Mouse (Mus musculus) midbrain, embryonic 10.5 days (tissue): ENCODE measurements around the gene Psmd7. TPM values are rescaled to one million over a fixed set of nuclear protein-coding genes. Genes with fewer than 3 reads are reported as not detected.

Experiments
- DNase-seq: peaks from one replicate; pipeline ENCODE4 v3.0.0-alpha.2; 2017; ENCODE audit warnings: low spot score
- H3K27ac ChIP-seq: fragments of 300-500 bp; sonication (generic); replicated peaks from 2 replicates; pipeline ENCODE4 v1.5.1; 2016; ENCODE audit warnings: mild to moderate bottlenecking
- H3K27me3 ChIP-seq: fragments of 300-500 bp; sonication (generic); 2 replicates; pipeline ENCODE4 v1.6.1; 2016; ENCODE audit warnings: low read depth, mild to moderate bottlenecking; ENCODE audit not compliant: poor library complexity, severe bottlenecking
- H3K36me3 ChIP-seq: fragments of 300-500 bp; sonication (generic); 2 replicates; pipeline ENCODE4 v1.6.1; 2016; ENCODE audit warnings: mild to moderate bottlenecking, moderate library complexity
- H3K4me1 ChIP-seq: fragments of 300-500 bp; sonication (generic); 2 replicates; pipeline ENCODE4 v1.6.1; 2016
- H3K4me3 ChIP-seq: fragments of 300-500 bp; sonication (generic); 2 replicates; pipeline ENCODE4 v1.5.1; 2016; ENCODE audit warnings: mild to moderate bottlenecking, moderate library complexity
- H3K9me3 ChIP-seq: fragments of 300-500 bp; sonication (generic); replicated peaks from 2 replicates; pipeline ENCODE4 v1.6.1; 2016; ENCODE audit warnings: mild to moderate bottlenecking
- WGBS: fragments of 180-500 bp; shearing (Covaris S2); methylation state at CpG from one replicate; pipeline ENCODE4 v1.1.7; 2016; 5-methylcytosine and 5-hydroxymethylcytosine counted together
- polyA plus RNA-seq: library from polyadenylated mRNA; unstranded; fragments of >200 nt; fragmentation: Nextera tagmentation; extraction: Ambion mirVana; gene quantifications from 2 replicates; pipeline ENCODE4 v1.2.1, GENCODE M21; 2016

Gene Psmd7
- polyA plus RNA-seq, 1 experiment from 2014 or later, result 337 TPM

DNA sequence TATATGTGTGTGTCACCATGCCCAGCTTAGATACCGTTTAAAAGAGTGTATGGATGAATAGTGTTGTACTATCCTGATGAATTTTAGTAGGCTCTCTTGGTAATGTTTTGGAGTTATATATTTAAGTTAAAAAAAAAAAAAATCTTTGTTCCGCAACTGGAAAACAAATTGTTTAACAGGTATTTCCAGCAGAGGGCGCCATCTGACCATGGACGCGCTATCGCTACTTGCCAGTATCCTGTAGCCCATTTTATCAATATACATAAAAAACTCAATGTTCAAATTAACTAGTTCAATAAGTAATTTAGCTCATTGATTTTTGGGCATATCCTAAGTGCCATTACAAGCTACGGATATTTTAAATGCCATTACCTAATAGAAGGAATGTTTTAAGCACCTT lies 14.8 kb upstream of the Psmd7 start:
- Histone ChIP-seq H3K9me3 (no peaks in the 10 kb centered on the region), H3K36me3 (no peaks in the 10 kb centered on the region), H3K27ac (no peak overlapping the region), H3K27me3 (peaks cover 6% of the 10 kb centered on the region; the same call in 1 of the 2 replicates), H3K4me1 (peaks cover 6% of the 10 kb centered on the region), H3K4me3 (no peak overlapping the region)
- peak; percentile 60 for DNase-seq
- 7% methylated on average over 7 of the region's 7 CpGs for WGBS

GRCm38 (mm10) chr8:107599691-107600090 lies 11.4 kb upstream of the Psmd7 start:
- DNase-seq, result no peak
- WGBS, result 89% methylated on average over 9 of the region's 9 CpGs
- H3K4me3 ChIP-seq, result no peak overlapping the region
- H3K9me3 ChIP-seq, result 0 out of 2 replicates have a peak, but pooled peaks cover 3% of the 10 kb centered on the region
- H3K36me3 ChIP-seq, result no peaks in the 10 kb centered on the region
- no peaks in the 10 kb centered on the region for H3K4me1 ChIP-seq
- H3K27ac ChIP-seq, result no peak overlapping the region
- H3K27me3 ChIP-seq, result no peaks in the 10 kb centered on the region

DNA sequence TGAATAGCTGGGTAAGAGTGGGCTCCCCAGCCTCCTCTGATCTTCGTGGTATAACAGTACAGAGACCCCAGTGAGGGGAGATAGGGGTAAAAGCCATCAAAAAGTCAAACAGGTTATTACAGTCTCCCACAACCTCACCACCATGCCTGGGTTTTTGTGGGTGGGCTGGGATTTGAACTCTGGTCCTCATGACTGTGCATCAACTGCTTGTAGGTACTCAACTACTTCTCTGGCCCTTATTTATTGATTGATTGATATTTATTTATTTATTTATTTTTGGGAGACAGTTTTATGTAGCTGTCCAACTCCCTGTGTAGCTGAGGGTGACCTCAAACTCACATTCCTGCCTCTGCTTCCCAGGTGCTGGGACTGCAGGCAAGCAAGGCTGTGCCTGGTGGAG lies 9.5 kb upstream of the Psmd7 start:
- Histone ChIP-seq H3K36me3 (no peaks in the 10 kb centered on the region), H3K27me3 (no peaks in the 10 kb centered on the region), H3K27ac (no peak overlapping the region), H3K4me1 (no peaks in the 10 kb centered on the region), H3K4me3 (no peak overlapping the region), H3K9me3 (0 out of 2 replicates have a peak, but pooled peaks cover 3% of the 10 kb centered on the region)
- no peak for DNase-seq
- 70% methylated on average over 1 of the region's 1 CpGs for WGBS

- 0 out of 2 replicates have a peak, but pooled peaks cover 3% of the 10 kb centered on the region for H3K9me3 ChIP-seq
- H3K4me1 ChIP-seq, result no peaks in the 10 kb centered on the region
- WGBS, result 82% methylated on average over 6 of the region's 6 CpGs
- no peaks in the 10 kb centered on the region for H3K27me3 ChIP-seq
- H3K36me3 ChIP-seq, result no peaks in the 10 kb centered on the region
- DNase-seq, result no peak
- no peak overlapping the region for H3K4me3 ChIP-seq
- no peak overlapping the region for H3K27ac ChIP-seq
These were observed 6.6 kb upstream of the Psmd7 start for GRCm38 (mm10) chr8:107594817-107595216.

DNA sequence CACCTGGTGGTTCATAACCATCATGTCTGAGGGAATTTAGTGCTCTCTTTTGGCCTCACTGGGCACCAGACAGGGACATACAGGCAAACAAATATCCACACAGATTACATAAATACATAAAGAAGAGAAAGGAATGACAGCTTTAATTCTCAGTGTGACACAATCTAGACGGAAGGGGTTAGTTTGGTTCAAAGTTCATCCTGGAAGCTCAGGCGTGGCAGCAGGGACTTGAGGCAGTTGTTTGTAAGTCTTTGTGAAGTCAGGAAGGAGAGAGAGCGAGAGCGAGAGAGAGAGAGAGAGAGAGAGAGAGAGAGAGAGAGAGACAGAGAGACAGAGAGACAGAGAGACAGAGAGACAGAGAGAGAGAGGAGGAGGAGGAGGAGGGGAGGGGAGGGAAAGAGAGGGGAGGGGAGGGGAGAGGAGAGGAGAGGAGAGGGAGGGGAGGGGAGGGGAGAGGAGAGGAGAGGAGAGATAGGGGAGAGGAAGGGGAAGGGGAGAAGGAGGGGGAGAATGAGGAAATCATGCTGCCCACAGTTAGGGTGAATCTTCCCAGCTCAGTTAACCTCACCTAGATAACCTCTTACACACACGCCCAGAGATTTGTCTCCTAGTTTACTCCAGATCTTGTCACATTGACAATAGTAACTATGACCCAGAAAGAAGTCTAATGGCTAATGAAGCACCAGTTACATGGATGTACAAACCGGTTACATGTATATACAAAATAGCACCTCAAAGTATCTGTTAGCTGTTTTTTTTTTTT lies 5.9 kb upstream of the Psmd7 start:
- H3K9me3 ChIP-seq, result 0 out of 2 replicates have a peak, but pooled peaks cover 3% of the 10 kb centered on the region
- H3K36me3 ChIP-seq, result no peaks in the 10 kb centered on the region
- no peaks in the 10 kb centered on the region for H3K27me3 ChIP-seq
- no peak overlapping the region for H3K27ac ChIP-seq
- H3K4me1 ChIP-seq, result no peaks in the 10 kb centered on the region
- no peak for DNase-seq
- 75% methylated on average over 6 of the region's 6 CpGs for WGBS
- H3K4me3 ChIP-seq, result no peak overlapping the region

DNA sequence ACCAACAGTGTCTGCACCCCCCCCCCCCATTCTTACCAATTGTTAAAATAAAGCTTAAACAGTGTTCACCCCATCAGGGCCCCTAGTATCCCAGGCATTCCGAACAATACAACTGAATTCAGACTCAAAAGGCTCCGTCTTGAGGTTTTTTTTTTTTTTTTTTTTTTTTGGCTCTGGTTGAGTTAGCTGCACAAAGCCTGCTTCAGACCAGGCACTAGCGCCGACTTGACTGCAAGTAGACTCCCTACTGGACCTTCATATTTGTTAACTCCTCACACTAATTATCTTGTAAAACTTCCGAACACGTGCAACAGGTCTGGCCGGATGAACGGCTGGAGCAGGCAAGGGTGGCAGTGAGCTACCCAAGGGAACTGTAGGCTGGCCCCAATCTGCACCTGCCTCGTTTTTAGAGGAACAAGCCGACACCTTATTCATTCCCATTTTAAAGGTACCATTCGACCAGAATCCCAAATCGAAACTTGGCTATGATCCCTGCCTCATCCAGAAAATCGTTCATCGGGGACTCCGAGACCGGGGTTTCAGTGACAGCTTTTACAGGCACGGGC lies 752 bp downstream of the Psmd7 start:
- no peaks in the 10 kb centered on the region for H3K9me3 ChIP-seq
- no peaks in the 10 kb centered on the region for H3K27me3 ChIP-seq
- WGBS, result 1% methylated on average over 17 of the region's 17 CpGs
- no peak for DNase-seq
- peak overlapping the region; percentile 97 for H3K4me3 ChIP-seq
- peak overlapping the region; percentile 92 for H3K27ac ChIP-seq
- H3K4me1 ChIP-seq, result peaks cover 14% of the 10 kb centered on the region
- peaks cover 42% of the 10 kb centered on the region for H3K36me3 ChIP-seq

DNA sequence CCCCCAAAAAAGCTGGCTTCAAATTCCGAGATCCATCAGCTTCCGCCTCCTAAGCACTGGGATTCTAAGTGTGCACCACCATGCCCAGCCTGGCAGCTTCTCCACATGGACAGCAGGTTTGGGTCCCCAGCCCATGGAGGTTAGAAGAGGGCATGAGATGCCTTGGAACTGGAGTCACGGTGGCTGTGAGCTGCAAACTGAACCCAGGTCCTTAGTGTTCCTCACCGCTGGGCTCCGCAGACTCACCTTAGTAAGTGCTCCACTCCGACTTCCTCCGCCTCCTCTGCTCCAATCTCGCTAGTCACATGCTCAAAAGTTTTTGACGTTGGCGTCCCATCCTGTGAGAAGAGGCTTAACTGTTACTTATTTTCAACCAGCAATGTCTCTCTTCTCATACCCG lies 6.1 kb downstream of the Psmd7 start:
- Histone ChIP-seq H3K4me3 (no peak overlapping the region), H3K9me3 (no peaks in the 10 kb centered on the region), H3K4me1 (peaks cover 12% of the 10 kb centered on the region), H3K27ac (no peak overlapping the region), H3K36me3 (peaks cover 91% of the 10 kb centered on the region), H3K27me3 (no peaks in the 10 kb centered on the region)
- WGBS, result 93% methylated on average over 11 of the region's 11 CpGs
- no peak for DNase-seq

GRCm38 (mm10) chr8:107581536-107581935 lies 6.7 kb downstream of the Psmd7 start:
- Histone ChIP-seq H3K4me3 (no peak overlapping the region), H3K27ac (no peak overlapping the region), H3K9me3 (no peaks in the 10 kb centered on the region), H3K27me3 (no peaks in the 10 kb centered on the region), H3K4me1 (peaks cover 8% of the 10 kb centered on the region), H3K36me3 (peaks cover 89% of the 10 kb centered on the region)
- no peak for DNase-seq
- 98% methylated on average over 4 of the region's 4 CpGs for WGBS

DNA sequence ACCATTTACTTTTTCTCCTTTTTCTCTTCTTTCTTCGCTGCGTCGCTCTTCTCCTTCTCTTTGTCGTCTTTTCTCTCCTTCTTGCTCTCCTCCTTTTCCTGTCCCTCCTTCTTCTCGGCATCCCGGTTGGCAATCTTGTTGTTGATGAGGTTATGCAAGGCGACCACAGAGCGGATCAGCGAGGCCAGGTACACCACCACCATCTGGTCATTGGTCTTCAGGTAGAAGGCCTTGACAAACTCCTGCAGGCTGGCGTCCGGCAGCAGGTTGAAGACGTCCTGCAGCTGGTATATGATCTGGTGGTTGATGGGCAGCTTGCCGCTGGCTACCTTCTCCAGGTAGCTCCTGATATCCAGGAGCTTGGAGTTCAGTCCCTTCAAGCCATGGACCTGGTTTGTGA lies 7.4 kb downstream of the Psmd7 start:
- no peaks in the 10 kb centered on the region for H3K27me3 ChIP-seq
- H3K9me3 ChIP-seq, result no peaks in the 10 kb centered on the region
- H3K27ac ChIP-seq, result no peak overlapping the region
- H3K4me3 ChIP-seq, result no peak overlapping the region
- peaks cover 5% of the 10 kb centered on the region; the same call in 1 of the 2 replicates for H3K4me1 ChIP-seq
- DNase-seq, result no peak
- H3K36me3 ChIP-seq, result peaks cover 83% of the 10 kb centered on the region
- 95% methylated on average over 13 of the region's 13 CpGs for WGBS

GRCm38 (mm10) chr8:107578541-107578940 lies 9.7 kb downstream of the Psmd7 start:
- H3K4me1 ChIP-seq, result peaks cover 4% of the 10 kb centered on the region; the same call in 1 of the 2 replicates
- no peak for DNase-seq
- 92% methylated on average over 8 of the region's 8 CpGs for WGBS
- no peaks in the 10 kb centered on the region for H3K9me3 ChIP-seq
- peaks cover 59% of the 10 kb centered on the region for H3K36me3 ChIP-seq
- no peak overlapping the region for H3K4me3 ChIP-seq
- no peaks in the 10 kb centered on the region for H3K27me3 ChIP-seq
- no peak overlapping the region for H3K27ac ChIP-seq

- Histone ChIP-seq H3K4me3 (no peak overlapping the region), H3K27ac (no peak overlapping the region), H3K4me1 (peaks cover 4% of the 10 kb centered on the region; the same call in 1 of the 2 replicates), H3K9me3 (no peaks in the 10 kb centered on the region), H3K36me3 (peaks cover 55% of the 10 kb centered on the region), H3K27me3 (no peaks in the 10 kb centered on the region)
- no peak for DNase-seq
- 91% methylated on average over 8 of the region's 8 CpGs for WGBS
These were observed 10.1 kb downstream of the Psmd7 start for GRCm38 (mm10) chr8:107578132-107578531.

DNA sequence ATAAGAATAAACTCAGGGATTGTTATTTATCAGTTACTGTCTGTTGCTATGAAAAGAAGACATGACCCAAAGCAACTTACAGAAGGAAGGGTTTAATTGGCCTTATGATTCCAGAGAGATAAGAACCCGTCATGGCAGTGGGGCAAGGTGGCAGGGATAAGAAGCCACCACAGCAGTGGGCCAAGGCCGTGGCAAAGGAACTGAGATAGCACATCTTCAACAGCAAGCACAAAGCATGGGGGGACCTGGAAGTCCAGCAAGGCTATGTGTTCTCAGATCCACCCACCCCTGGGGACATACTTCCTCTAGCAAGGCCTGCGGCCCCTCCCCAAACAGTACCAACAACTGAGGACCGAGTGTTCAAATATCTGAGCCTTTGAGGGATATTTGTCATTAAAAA lies 10.6 kb downstream of the Psmd7 start:
- H3K4me1 ChIP-seq, result peaks cover 4% of the 10 kb centered on the region; the same call in 1 of the 2 replicates
- peaks cover 50% of the 10 kb centered on the region for H3K36me3 ChIP-seq
- no peaks in the 10 kb centered on the region for H3K27me3 ChIP-seq
- no peaks in the 10 kb centered on the region for H3K9me3 ChIP-seq
- no peak overlapping the region for H3K4me3 ChIP-seq
- 84% methylated on average over 4 of the region's 4 CpGs for WGBS
- 0 out of 2 replicates have a peak overlapping the region, but pooled peaks have one; percentile 33 for H3K27ac ChIP-seq
- no peak for DNase-seq

DNA sequence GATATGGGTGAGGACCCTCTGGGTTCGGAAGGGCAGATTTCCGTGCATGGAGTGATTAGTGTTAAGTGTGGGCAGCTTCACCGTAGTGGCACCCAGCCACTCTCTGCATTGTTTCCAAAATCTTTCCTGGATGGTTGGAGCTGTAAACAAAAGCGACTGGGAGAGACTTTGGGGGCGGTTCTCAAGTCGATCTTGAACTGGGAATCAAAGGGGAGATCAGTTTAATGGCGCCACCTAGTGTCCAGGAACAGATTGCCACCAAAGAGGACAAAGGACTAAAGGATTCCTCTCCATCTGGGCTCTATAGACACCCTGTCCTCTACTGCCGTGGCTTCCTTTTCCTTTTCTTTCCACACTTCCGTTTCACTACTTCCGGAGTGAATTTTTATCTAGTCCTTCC lies 11.6 kb downstream of the Psmd7 start:
- Histone ChIP-seq H3K27me3 (no peaks in the 10 kb centered on the region), H3K9me3 (no peaks in the 10 kb centered on the region), H3K36me3 (peaks cover 41% of the 10 kb centered on the region), H3K4me1 (peaks cover 4% of the 10 kb centered on the region; the same call in 1 of the 2 replicates), H3K27ac (peak overlapping the region; percentile 80), H3K4me3 (peak overlapping the region; percentile 29; the same call in 1 of the 2 replicates)
- peak; percentile 87 for DNase-seq
- WGBS, result 14% methylated on average over 10 of the region's 10 CpGs
